Mouse (Mus musculus) liver, adult 2 months (tissue): ENCODE data around the gene Gpd2. TPM values are rescaled to one million over a fixed set of nuclear protein-coding genes. Genes with fewer than 3 reads are reported as not detected.

ENCODE experiments used
- DNase-seq: peaks from one replicate; pipeline ENCODE4 v3.0.0-alpha.2; 2011; ENCODE audit warnings: low read depth, low spot score; ENCODE audit errors: extremely low read depth
- H3K27ac ChIP-seq: fragments of 200-500 bp; replicated peaks from 2 replicates; pipeline ENCODE4 v1.5.1; 2012; ENCODE audit warnings: low read depth, mild to moderate bottlenecking, control low read depth, inconsistent platforms, low read length; ENCODE audit not compliant: insufficient read depth
- H3K27me3 ChIP-seq: fragments of 200-500 bp; 2 replicates; pipeline ENCODE4 v1.6.1; 2012; ENCODE audit warnings: mild to moderate bottlenecking, moderate library complexity, low read length, inconsistent platforms; ENCODE audit not compliant: control insufficient read depth, insufficient read depth
- H3K36me3 ChIP-seq: fragments of 200-500 bp; 2 replicates; pipeline ENCODE4 v1.6.1; 2012; ENCODE audit warnings: low read length, inconsistent platforms; ENCODE audit not compliant: control insufficient read depth, insufficient read depth
- H3K4me1 ChIP-seq: fragments of 200-500 bp; 2 replicates; pipeline ENCODE4 v1.6.1; 2011; ENCODE audit warnings: low read length; ENCODE audit not compliant: control insufficient read depth, insufficient read depth
- H3K4me3 ChIP-seq: fragments of 200-500 bp; 2 replicates; pipeline ENCODE4 v1.5.1; 2011; ENCODE audit warnings: low read depth, mild to moderate bottlenecking, control low read depth, low read length, moderate library complexity; ENCODE audit not compliant: insufficient read depth
- H3K79me2 ChIP-seq: fragments of 200-500 bp; 2 replicates; pipeline ENCODE4 v1.6.1; 2012; ENCODE audit warnings: inconsistent platforms, mild to moderate bottlenecking, low read length, moderate library complexity; ENCODE audit not compliant: control insufficient read depth, insufficient read depth
- H3K9ac ChIP-seq: fragments of 200-500 bp; 2 replicates; pipeline ENCODE4 v1.6.1; 2012; ENCODE audit warnings: low read depth, mild to moderate bottlenecking, control low read depth, inconsistent platforms, low read length
- CTCF ChIP-seq: fragments of 200-500 bp; IDR thresholded peaks from 2 replicates; pipeline ENCODE4 v1.5.1; 2011; ENCODE audit warnings: low read depth, low read length, control low read depth
- POLR2A ChIP-seq: fragments of 200-500 bp; IDR thresholded peaks from 2 replicates; pipeline ENCODE4 v1.6.1; 2011; ENCODE audit warnings: low read length, control low read depth; ENCODE audit not compliant: insufficient read depth; ENCODE audit errors: extremely low read depth
- WGBS: fragments of 180-500 bp; shearing (Covaris S2); methylation state at CpG from one replicate; pipeline ENCODE4 v1.1.7; 2018; 5-methylcytosine and 5-hydroxymethylcytosine counted together
- polyA plus RNA-seq: library from polyadenylated mRNA; depleted of rRNA; stranded (reverse); fragments of >200 nt; gene quantifications from 2 replicates; pipeline ENCODE4 v1.2.3, GENCODE M21; 2012
- total RNA-seq: library from RNA; depleted of rRNA; stranded (reverse); fragments of >200 nt; gene quantifications from 2 replicates; pipeline ENCODE4 v1.2.3, GENCODE M21; 2014

The Gpd2 gene
- total and polyA plus RNA-seq, 2 experiments = 7.1 to 12.3 TPM

DNA sequence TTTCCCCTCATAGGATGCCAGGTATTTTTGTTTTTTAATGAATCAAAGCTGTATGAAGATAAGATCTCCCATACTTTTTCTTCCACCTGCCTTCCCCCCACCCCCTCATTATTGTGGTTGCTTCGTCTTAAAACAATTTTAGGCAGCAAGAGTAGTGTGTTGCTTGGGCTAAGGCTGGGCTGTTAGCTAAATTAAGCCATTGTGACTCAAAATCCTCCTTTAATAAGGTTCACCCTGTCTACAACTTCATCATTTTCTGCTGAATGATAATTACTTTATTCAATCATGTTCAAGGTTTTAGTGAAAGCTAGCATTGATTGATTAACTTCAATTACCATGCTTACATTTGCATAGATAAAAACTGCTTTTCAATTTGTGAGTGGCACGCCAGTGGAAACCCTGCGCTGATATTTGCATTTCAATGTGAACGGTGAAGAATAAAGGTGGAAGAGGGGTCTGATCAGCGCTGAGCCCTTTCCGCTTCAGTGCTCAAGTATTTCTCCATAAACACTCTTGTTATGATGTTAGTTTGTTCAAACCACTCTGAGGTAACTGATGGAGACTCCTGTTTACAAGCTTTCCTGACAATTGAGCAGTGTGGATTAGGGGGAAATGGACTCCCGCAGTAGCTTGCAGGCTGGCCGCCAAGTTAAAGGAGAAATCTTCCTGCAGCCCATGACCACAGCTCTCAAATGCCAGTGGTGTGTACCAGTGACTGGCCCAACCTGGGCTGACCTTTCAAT, 140.9 kb downstream of the Gpd2 start:
- H3K27me3 ChIP-seq = no peaks in the 10 kb centered on the region
- H3K4me1 ChIP-seq = no peaks in the 10 kb centered on the region
- H3K4me3 ChIP-seq = no peak overlapping the region
- H3K79me2 ChIP-seq = no peaks in the 10 kb centered on the region
- WGBS = 69% methylated on average over 8 of the region's 8 CpGs
- peaks cover 2% of the 10 kb centered on the region; the same call in 1 of the 2 replicates for H3K36me3 ChIP-seq
- no peak overlapping the region for H3K9ac ChIP-seq
- H3K27ac ChIP-seq = no peak overlapping the region
- no peak for DNase-seq
- TF ChIP-seq POLR2A = no peak
- TF ChIP-seq CTCF = no peak

- no peaks in the 10 kb centered on the region for H3K4me1 ChIP-seq
- no peak for DNase-seq
- WGBS = 92% methylated on average over 2 of the region's 2 CpGs
- H3K36me3 ChIP-seq = peaks cover 2% of the 10 kb centered on the region; the same call in 1 of the 2 replicates
- H3K27me3 ChIP-seq = no peaks in the 10 kb centered on the region
- H3K4me3 ChIP-seq = no peak overlapping the region
- H3K27ac ChIP-seq = no peak overlapping the region
- TF ChIP-seq POLR2A (no peak), CTCF (no peak)
- H3K9ac ChIP-seq = no peak overlapping the region
- no peaks in the 10 kb centered on the region for H3K79me2 ChIP-seq
These were observed 147.2 kb downstream of the Gpd2 start for GRCm38 (mm10) chr2:57384625-57385024.

DNA sequence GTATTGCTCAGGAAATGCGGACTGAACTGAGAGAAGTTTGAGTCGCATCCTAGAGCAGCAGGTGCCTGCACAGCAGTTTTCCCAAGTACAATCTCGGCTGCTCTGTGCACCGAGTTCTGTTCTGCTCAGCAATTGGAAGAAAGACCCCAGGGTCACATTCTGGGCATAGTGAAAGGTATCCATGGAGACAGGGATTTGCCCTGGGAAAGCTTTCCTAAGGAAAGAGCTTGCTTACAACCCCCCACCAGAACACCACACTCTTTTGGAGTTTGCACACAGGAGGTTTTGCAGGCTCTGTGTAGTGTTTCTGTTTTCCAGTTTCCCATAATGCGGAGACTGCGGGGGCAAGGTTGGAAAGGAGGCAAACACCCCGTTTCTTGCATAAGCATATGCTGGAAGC, 150.4 kb downstream of the Gpd2 start:
- Histone ChIP-seq H3K9ac (no peak overlapping the region), H3K36me3 (no peaks in the 10 kb centered on the region), H3K27me3 (no peaks in the 10 kb centered on the region), H3K4me3 (no peak overlapping the region), H3K4me1 (no peaks in the 10 kb centered on the region), H3K27ac (no peak overlapping the region), H3K79me2 (no peaks in the 10 kb centered on the region)
- no peak for DNase-seq
- 64% methylated on average over 7 of the region's 7 CpGs for WGBS
- TF ChIP-seq POLR2A (no peak), CTCF (no peak)

DNA sequence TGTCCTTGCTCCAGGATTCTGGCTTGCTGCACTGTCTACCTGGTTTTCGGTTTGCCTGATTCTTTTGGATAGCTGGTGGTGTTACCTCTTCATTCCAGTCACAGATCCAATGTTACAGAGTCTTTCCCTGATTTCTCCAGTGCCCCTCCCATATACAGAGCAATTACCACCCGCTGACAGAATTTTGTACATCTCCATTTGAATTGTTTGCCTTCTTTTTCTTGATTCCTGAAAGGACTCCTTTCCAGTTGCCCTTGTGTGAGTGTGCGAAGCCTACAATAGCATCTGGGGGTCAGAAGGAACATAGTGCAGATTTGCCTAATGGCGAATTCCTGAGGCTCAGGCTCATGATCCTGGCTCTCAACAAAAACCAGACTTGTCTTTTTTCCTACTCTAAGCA, 157.6 kb downstream of the Gpd2 start:
- Histone ChIP-seq H3K27me3 (no peaks in the 10 kb centered on the region), H3K36me3 (no peaks in the 10 kb centered on the region), H3K79me2 (no peaks in the 10 kb centered on the region), H3K9ac (no peak overlapping the region), H3K4me3 (no peak overlapping the region), H3K4me1 (no peaks in the 10 kb centered on the region), H3K27ac (no peak overlapping the region)
- TF ChIP-seq POLR2A (no peak), CTCF (no peak)
- no peak for DNase-seq
- 86% methylated on average over 4 of the region's 4 CpGs for WGBS

DNA sequence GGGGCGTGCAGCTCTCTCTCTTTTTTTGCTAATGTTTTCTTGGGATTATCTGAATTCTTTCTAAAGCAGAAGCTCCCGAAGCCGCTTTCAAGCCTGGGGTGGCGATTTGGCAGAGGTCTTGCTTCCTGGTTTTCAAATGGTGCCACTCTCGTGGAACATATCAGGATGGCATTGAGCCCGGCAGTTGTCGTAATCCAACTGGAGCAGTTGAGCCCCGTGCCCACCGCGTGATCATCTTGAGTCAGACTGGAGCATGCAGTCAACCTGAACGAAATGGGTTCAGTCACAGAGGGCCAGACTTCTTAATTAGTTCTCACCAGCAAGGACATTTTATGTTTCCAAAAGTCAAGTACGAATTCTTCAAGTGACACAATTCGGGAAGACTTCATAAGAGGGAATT, 158.6 kb downstream of the Gpd2 start:
- no peak overlapping the region for H3K9ac ChIP-seq
- H3K36me3 ChIP-seq = no peaks in the 10 kb centered on the region
- H3K4me1 ChIP-seq = no peaks in the 10 kb centered on the region
- no peaks in the 10 kb centered on the region for H3K79me2 ChIP-seq
- no peak overlapping the region for H3K27ac ChIP-seq
- no peak for DNase-seq
- no peaks in the 10 kb centered on the region for H3K27me3 ChIP-seq
- H3K4me3 ChIP-seq = no peak overlapping the region
- TF ChIP-seq POLR2A = no peak
- no peak for TF ChIP-seq CTCF
- 91% methylated on average over 13 of the region's 13 CpGs for WGBS

GRCm38 (mm10) chr2:57397727-57398126, 160.3 kb downstream of the Gpd2 start:
- TF ChIP-seq CTCF (no peak), POLR2A (no peak)
- H3K27ac ChIP-seq = no peak overlapping the region
- no peaks in the 10 kb centered on the region for H3K36me3 ChIP-seq
- no peak overlapping the region for H3K4me3 ChIP-seq
- no peak overlapping the region for H3K9ac ChIP-seq
- no peaks in the 10 kb centered on the region for H3K79me2 ChIP-seq
- no peak for DNase-seq
- H3K4me1 ChIP-seq = no peaks in the 10 kb centered on the region
- H3K27me3 ChIP-seq = no peaks in the 10 kb centered on the region
- 90% methylated on average over 3 of the region's 3 CpGs for WGBS
